In genomic region chr1:39123081-39123812, GRCm38 (mm10) we compare ENCODE assay signal across 15 mouse cellular contexts.
DNase-seq lines count a peak whose midpoint lies in the region; ATAC-seq lines count a peak whose summit lies in the region.
"Had no signal": no experiment of that assay in that cellular context is flagged by ENCODE, and none has a peak within 500 bp of the region (broad histone marks: within the 10 kb centered on the region; RNA-seq: fewer than 3 reads in every experiment).

No protein-coding gene starts in this region.

- peak overlapping the region; percentile 7; the same call in 1 of the 2 replicates for H3K4me2 ChIP-seq in heart, embryonic 13.5 days
- H3K4me2 ChIP-seq: heart, embryonic 11.5 days; limb, embryonic 15.5 days had no signal

- H3K36me3 ChIP-seq in heart, embryonic 13.5 days, result no peaks in the 10 kb centered on the region
- peaks cover 19% of the 10 kb centered on the region for H3K36me3 ChIP-seq in megakaryocyte, embryonic 14.5 days (replicated peaks; ENCODE audit: low read length)
- H3K36me3 ChIP-seq in midbrain, embryonic 10.5 days, result no peaks in the 10 kb centered on the region
- H3K36me3 ChIP-seq: limb, embryonic 15.5 days had no signal

- peaks cover 10% of the 10 kb centered on the region for H3K4me1 ChIP-seq in heart, embryonic 13.5 days
- peaks cover 34% of the 10 kb centered on the region for H3K4me1 ChIP-seq in megakaryocyte, embryonic 14.5 days
- peaks cover 14% of the 10 kb centered on the region for H3K4me1 ChIP-seq in midbrain, embryonic 10.5 days
- H3K4me1 ChIP-seq: limb, embryonic 15.5 days had no signal

- H3K9me3 ChIP-seq in heart, embryonic 13.5 days, result no peaks in the 10 kb centered on the region
- peaks cover 33% of the 10 kb centered on the region for H3K9me3 ChIP-seq in megakaryocyte, embryonic 14.5 days
- H3K9me3 ChIP-seq in midbrain, embryonic 10.5 days (replicated peaks), result peaks cover 5% of the 10 kb centered on the region; the same call in 1 of the 2 replicates
- H3K9me3 ChIP-seq: limb, embryonic 15.5 days had no signal

- H3K4me3 ChIP-seq in heart, embryonic 13.5 days, result no peak overlapping the region
- H3K4me3 ChIP-seq in megakaryocyte, embryonic 14.5 days (replicated peaks), result peak overlapping the region; percentile 44
- H3K4me3 ChIP-seq in midbrain, embryonic 10.5 days, result no peak overlapping the region
- H3K4me3 ChIP-seq: limb, embryonic 15.5 days; myocyte had no signal

- H3K27me3 ChIP-seq in heart, embryonic 13.5 days (replicated peaks), result no peaks in the 10 kb centered on the region; the same call in 1 of the 2 replicates
- H3K27me3 ChIP-seq in megakaryocyte, embryonic 14.5 days (replicated peaks), result no peaks in the 10 kb centered on the region
- H3K27me3 ChIP-seq in midbrain, embryonic 10.5 days (ENCODE audit: low read depth, poor library complexity, severe bottlenecking), result no peaks in the 10 kb centered on the region
- H3K27me3 ChIP-seq: limb, embryonic 15.5 days had no signal

- no peak for DNase-seq in heart, postnatal 4 days
- DNase-seq in midbrain, embryonic 10.5 days (ENCODE audit: low spot score), result no peak
- peak; percentile 61 for DNase-seq in retina, postnatal 1 day
- DNase-seq in cerebellum, postnatal 36 days, result no peak
- DNase-seq in adrenal gland, adult (ENCODE audit: inconsistent age in 2 of 2, low spot score in 1 of 2), result no peak
- DNase-seq: adrenal gland, postnatal 36 days; cerebellum, adult 11 months; gastrocnemius, postnatal 14 days; thymus, adult 2 months had no signal

- no peak for ATAC-seq in heart, embryonic 13.5 days (ENCODE audit: extremely low read depth, insufficient number of reproducible peaks, low FRiP score, low TSS enrichment)
- no peak for ATAC-seq in megakaryocyte, adult 5-6 weeks (ENCODE audit: poor library complexity, severe bottlenecking)

- no peak overlapping the region for H3K27ac ChIP-seq in heart, embryonic 13.5 days (replicated peaks)
- peak overlapping the region; percentile 68 for H3K27ac ChIP-seq in midbrain, embryonic 10.5 days (replicated peaks)
- H3K27ac ChIP-seq: limb, embryonic 15.5 days had no signal

- no peak overlapping the region for H3K9ac ChIP-seq in heart, embryonic 13.5 days
- H3K9ac ChIP-seq: limb, embryonic 15.5 days had no signal

- 27% methylated on average over 10 of the region's 10 CpGs for WGBS in heart, embryonic 13.5 days
- 77% methylated on average over 10 of the region's 10 CpGs for whole genome bisulfite sequencing in midbrain, embryonic 10.5 days
